Mouse (Mus musculus) kidney, embryonic 14.5 days (tissue): ENCODE measurements around the gene Fam198b. TPM values are rescaled to one million over a fixed set of nuclear protein-coding genes. Genes with fewer than 3 reads are reported as not detected.
A peak's percentile ranks its signal among the peaks of the same experiment; 100 is the strongest.

Source experiments
- ATAC-seq: fragments of 200-750 bp; cut with Nextera tagmentation; 2 replicates; pipeline ENCODE4 v1.8.0; 2017; ENCODE audit warnings: moderate number of reproducible peaks, mild to moderate bottlenecking, moderate TSS enrichment, moderate library complexity; ENCODE audit not compliant: low FRiP score, low TSS enrichment
- H3K27ac ChIP-seq: fragments of 300-500 bp; sonication (generic); 2 replicates; pipeline ENCODE4 v1.5.1; 2014; ENCODE audit warnings: low read depth, mild to moderate bottlenecking, low read length, moderate library complexity, mixed read lengths
- H3K27me3 ChIP-seq: fragments of 300-500 bp; sonication (generic); 2 replicates; pipeline ENCODE4 v1.6.1; 2014; ENCODE audit warnings: mild to moderate bottlenecking, low read length; ENCODE audit not compliant: control insufficient read depth, insufficient read depth
- H3K36me3 ChIP-seq: fragments of 300-500 bp; sonication (generic); 2 replicates; pipeline ENCODE4 v1.6.1; 2014; ENCODE audit warnings: low read length, mixed read lengths; ENCODE audit not compliant: control insufficient read depth, insufficient read depth
- H3K4me1 ChIP-seq: fragments of 300-500 bp; sonication (generic); 2 replicates; pipeline ENCODE4 v1.6.1; 2014; ENCODE audit warnings: low read length, mixed read lengths; ENCODE audit not compliant: control insufficient read depth, insufficient read depth
- H3K4me2 ChIP-seq: fragments of 300-500 bp; sonication (generic); replicated peaks from 2 replicates; pipeline ENCODE4 v1.6.1; 2014; ENCODE audit warnings: low read depth, mild to moderate bottlenecking, low read length
- H3K4me3 ChIP-seq: fragments of 300-500 bp; sonication (generic); 2 replicates; pipeline ENCODE4 v1.5.1; 2014; ENCODE audit warnings: mild to moderate bottlenecking, low read length
- H3K9ac ChIP-seq: fragments of 300-500 bp; sonication (generic); 2 replicates; pipeline ENCODE4 v1.6.1; 2014; ENCODE audit warnings: low read depth, mild to moderate bottlenecking, low read length, moderate library complexity
- H3K9me3 ChIP-seq: fragments of 300-500 bp; sonication (generic); 2 replicates; pipeline ENCODE4 v1.6.1; 2016; ENCODE audit warnings: low read length; ENCODE audit not compliant: control insufficient read depth
- WGBS: fragments of 180-500 bp; shearing (Covaris S2); extraction: QIAGEN DNeasy Blood & Tissue Kit; methylation state at CpG from one replicate; pipeline ENCODE4 v1.1.7; 2014; 5-methylcytosine and 5-hydroxymethylcytosine counted together
- polyA plus RNA-seq: library from polyadenylated mRNA; unstranded; fragments of >200 nt; fragmentation: Nextera tagmentation; extraction: Ambion mirVana; gene quantifications from 2 replicates; pipeline ENCODE4 v1.2.1, GENCODE M21; 2014

Fam198b gene
- 8.3 and 10.7 TPM in 2 replicates for polyA plus RNA-seq

DNA sequence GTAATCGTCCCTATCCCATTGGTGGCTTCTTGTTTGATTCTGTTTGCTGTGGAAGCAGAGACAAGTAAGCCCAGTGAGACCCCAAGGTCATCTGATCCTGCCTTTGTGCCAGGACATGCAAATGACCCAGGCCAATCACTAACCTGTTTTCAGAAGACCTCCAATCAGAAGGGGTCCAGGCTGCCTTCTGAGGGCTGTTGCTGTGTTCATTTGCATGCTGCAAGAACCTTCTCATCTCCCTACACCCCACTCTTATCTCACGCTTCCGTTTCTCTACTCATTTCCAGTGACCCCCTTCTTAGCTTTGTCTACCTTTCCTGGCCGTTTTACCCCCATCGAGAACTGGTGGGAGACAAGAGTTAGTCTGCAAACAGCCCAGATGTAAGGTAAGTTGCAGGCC lies at the start of gene Fam198b:
Gene Fam198b, plus strand, starts transcription at position 229 of the 400 bp plus-strand sequence.
- H3K9ac ChIP-seq, result peak within 1 kb of the TSS; percentile 44; the same call in 1 of the 2 replicates
- peak within 1 kb of the TSS; percentile 83; the same call in 1 of the 2 replicates for H3K27ac ChIP-seq
- no peaks in the 10 kb centered on the region for H3K27me3 ChIP-seq
- peak; percentile 33; the same call in 1 of the 2 replicates for ATAC-seq
- no peaks in the 10 kb centered on the region for H3K9me3 ChIP-seq
- peak within 1 kb of the TSS; percentile 51 for H3K4me2 ChIP-seq
- H3K4me3 ChIP-seq, result peak within 1 kb of the TSS; percentile 31
- peaks cover 15% of the 10 kb centered on the region for H3K4me1 ChIP-seq
- 36% methylated on average over 5 of the region's 5 CpGs for WGBS
- no peaks in the 10 kb centered on the region for H3K36me3 ChIP-seq

DNA sequence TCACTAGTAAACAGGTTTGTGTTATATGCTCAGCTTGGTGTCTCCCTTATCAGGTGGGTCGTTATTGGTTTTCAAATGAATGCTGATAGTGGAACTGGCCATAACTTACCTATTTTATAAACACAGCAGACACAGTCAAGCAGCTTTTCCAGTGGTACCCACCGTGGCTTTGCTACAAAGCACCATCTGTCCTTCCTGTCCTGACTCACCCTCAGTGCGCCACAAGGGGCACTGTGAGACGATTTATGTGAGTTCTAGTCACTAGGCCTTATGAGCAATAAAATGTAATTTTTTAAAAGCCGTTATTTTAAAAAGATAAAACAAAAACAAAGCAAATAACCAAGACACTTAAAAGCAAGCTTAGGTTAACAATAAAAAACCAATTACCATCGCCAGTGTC lies 45.6 kb upstream of the Fam198b start:
- Histone ChIP-seq H3K27ac (no peak overlapping the region), H3K27me3 (no peaks in the 10 kb centered on the region), H3K9me3 (no peaks in the 10 kb centered on the region), H3K4me2 (no peak overlapping the region), H3K9ac (no peak overlapping the region), H3K36me3 (no peaks in the 10 kb centered on the region), H3K4me1 (0 out of 2 replicates have a peak, but pooled peaks cover 6% of the 10 kb centered on the region), H3K4me3 (no peak overlapping the region)
- WGBS, result 55% methylated on average over 6 of the region's 6 CpGs
- ATAC-seq, result no peak

- H3K9me3 ChIP-seq, result no peaks in the 10 kb centered on the region
- 71% methylated on average over 6 of the region's 6 CpGs for WGBS
- no peaks in the 10 kb centered on the region for H3K36me3 ChIP-seq
- H3K4me3 ChIP-seq, result peak overlapping the region; percentile 58
- H3K4me1 ChIP-seq, result 0 out of 2 replicates have a peak, but pooled peaks cover 6% of the 10 kb centered on the region
- H3K9ac ChIP-seq, result 0 out of 2 replicates have a peak overlapping the region, but pooled peaks have one; percentile 59
- no peak overlapping the region for H3K27ac ChIP-seq
- H3K27me3 ChIP-seq, result no peaks in the 10 kb centered on the region
- H3K4me2 ChIP-seq, result peak overlapping the region; percentile 61
- ATAC-seq, result no peak
Measured at GRCm38 (mm10) chr3:79841475-79841874, 42.9 kb upstream of the Fam198b start.

- 5% methylated on average over 12 of the region's 12 CpGs for WGBS
- 0 out of 2 replicates have a peak, but pooled peaks cover 6% of the 10 kb centered on the region for H3K4me1 ChIP-seq
Measured at GRCm38 (mm10) chr3:79842165-79842564, 42.2 kb upstream of the Fam198b start.

GRCm38 (mm10) chr3:79842616-79843016 lies 41.7 kb upstream of the Fam198b start:
- Histone ChIP-seq H3K4me2 (peak overlapping the region; percentile 61), H3K9ac (peak overlapping the region; percentile 59), H3K4me1 (0 out of 2 replicates have a peak, but pooled peaks cover 6% of the 10 kb centered on the region), H3K4me3 (peak overlapping the region; percentile 58), H3K9me3 (no peaks in the 10 kb centered on the region), H3K27me3 (no peaks in the 10 kb centered on the region), H3K27ac (peak overlapping the region; percentile 48; the same call in 1 of the 2 replicates), H3K36me3 (no peaks in the 10 kb centered on the region)
- under 1% methylated on average over 19 of the region's 19 CpGs for WGBS
- peak; percentile 92 for ATAC-seq

More at GRCm38 (mm10) chr3:79842165-79842564, 42.2 kb upstream of the Fam198b start:
- Histone ChIP-seq H3K9me3 (no peaks in the 10 kb centered on the region), H3K4me3 (peak overlapping the region; percentile 58), H3K27ac (no peak overlapping the region; the same call in 1 of the 2 replicates), H3K27me3 (no peaks in the 10 kb centered on the region), H3K36me3 (no peaks in the 10 kb centered on the region), H3K9ac (peak overlapping the region; percentile 59), H3K4me2 (peak overlapping the region; percentile 61)
- peak; percentile 84 for ATAC-seq

GRCm38 (mm10) chr3:79843999-79844398 lies 40.3 kb upstream of the Fam198b start:
- no peak for ATAC-seq
- H3K4me1 ChIP-seq, result 0 out of 2 replicates have a peak, but pooled peaks cover 6% of the 10 kb centered on the region
- H3K9ac ChIP-seq, result no peak overlapping the region
- no peak overlapping the region for H3K27ac ChIP-seq
- WGBS, result 91% methylated on average over 9 of the region's 9 CpGs
- H3K9me3 ChIP-seq, result no peaks in the 10 kb centered on the region
- no peak overlapping the region for H3K4me2 ChIP-seq
- H3K4me3 ChIP-seq, result no peak overlapping the region
- H3K36me3 ChIP-seq, result no peaks in the 10 kb centered on the region
- no peaks in the 10 kb centered on the region for H3K27me3 ChIP-seq

DNA sequence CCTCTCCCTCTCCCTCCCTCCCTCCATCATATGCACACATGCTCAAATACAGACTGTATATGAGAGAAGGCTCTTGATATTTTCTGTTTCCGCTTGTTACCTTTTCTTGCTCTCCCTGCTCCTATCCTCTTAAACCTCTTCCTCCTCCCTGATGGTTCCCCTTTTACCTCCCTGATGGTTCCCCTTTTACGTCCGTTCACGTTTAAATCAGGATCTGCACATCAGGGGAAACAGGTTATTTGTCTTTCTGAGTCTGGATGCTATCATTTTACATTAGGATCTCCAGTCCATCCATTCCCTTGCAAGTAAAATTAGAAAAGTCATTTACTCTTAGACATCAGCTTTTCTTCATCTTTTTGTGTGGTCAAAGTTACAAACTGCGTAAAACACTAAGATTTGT lies 37.7 kb upstream of the Fam198b start:
- Histone ChIP-seq H3K4me2 (no peak overlapping the region), H3K4me1 (0 out of 2 replicates have a peak, but pooled peaks cover 3% of the 10 kb centered on the region), H3K4me3 (no peak overlapping the region), H3K27ac (no peak overlapping the region), H3K9me3 (no peaks in the 10 kb centered on the region), H3K36me3 (no peaks in the 10 kb centered on the region), H3K27me3 (no peaks in the 10 kb centered on the region), H3K9ac (no peak overlapping the region)
- 59% methylated on average over 5 of the region's 5 CpGs for WGBS
- ATAC-seq, result no peak

DNA sequence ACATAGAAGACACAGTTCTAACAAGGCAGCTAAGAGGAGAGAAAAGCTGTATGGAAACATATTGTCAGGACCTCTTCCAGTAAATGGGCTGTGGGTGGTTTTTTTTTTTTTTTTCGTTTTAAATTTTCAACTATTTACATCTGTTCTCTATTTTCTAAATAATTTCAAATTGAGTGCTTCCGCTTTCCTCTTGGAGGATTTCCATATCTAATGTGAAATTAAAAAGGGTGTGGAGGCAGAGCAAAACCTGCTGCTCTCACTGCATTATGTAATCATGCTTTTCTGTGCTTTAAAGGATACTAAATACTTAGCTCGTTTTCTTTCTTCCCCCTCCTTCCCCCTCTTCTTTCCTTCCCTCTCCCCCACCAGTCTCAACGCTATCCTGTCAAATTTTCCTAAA lies 35.5 kb upstream of the Fam198b start:
- Histone ChIP-seq H3K4me3 (no peak overlapping the region), H3K36me3 (no peaks in the 10 kb centered on the region), H3K9me3 (no peaks in the 10 kb centered on the region), H3K4me1 (no peaks in the 10 kb centered on the region), H3K27ac (no peak overlapping the region), H3K9ac (no peak overlapping the region), H3K4me2 (no peak overlapping the region), H3K27me3 (no peaks in the 10 kb centered on the region)
- WGBS, result 54% methylated on average over 4 of the region's 4 CpGs
- ATAC-seq, result no peak

DNA sequence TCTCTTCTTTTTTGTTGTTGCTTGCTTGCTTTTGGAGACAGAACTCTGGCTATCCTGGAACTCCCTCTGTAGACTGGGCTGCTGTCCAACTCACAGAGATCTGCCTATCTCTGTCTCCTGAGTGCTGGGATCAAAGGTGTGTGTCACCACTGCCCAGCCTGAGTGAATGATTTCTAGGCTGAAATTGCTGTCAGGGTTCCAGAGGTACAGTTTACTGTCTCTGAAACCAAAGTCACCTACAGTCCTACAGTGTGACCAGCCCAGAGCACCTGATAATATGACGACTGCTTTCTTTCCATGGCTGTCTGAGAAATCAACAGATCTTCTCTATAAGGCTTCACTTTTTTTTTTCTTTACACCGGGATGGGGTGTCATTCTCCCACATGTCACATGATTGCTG lies 34.7 kb upstream of the Fam198b start:
- WGBS, result 80% methylated on average over 2 of the region's 2 CpGs
- no peaks in the 10 kb centered on the region for H3K4me1 ChIP-seq
- H3K9ac ChIP-seq, result no peak overlapping the region
- H3K4me3 ChIP-seq, result no peak overlapping the region
- no peak overlapping the region for H3K27ac ChIP-seq
- H3K36me3 ChIP-seq, result no peaks in the 10 kb centered on the region
- no peak overlapping the region for H3K4me2 ChIP-seq
- no peaks in the 10 kb centered on the region for H3K27me3 ChIP-seq
- no peak for ATAC-seq
- H3K9me3 ChIP-seq, result no peaks in the 10 kb centered on the region
